Mouse (Mus musculus) megakaryocyte-erythroid progenitor cell, adult 5-6 weeks (primary cell): ENCODE measurements around the gene Mast3. TPM values are rescaled to one million over a fixed set of nuclear protein-coding genes. Genes with fewer than 3 reads are reported as not detected.
A peak's percentile ranks its signal among the peaks of the same experiment; 100 is the strongest.

Experiments used
- ATAC-seq: replicated peaks from 2 replicates; pipeline ENCODE4 v1.8.0; 2016; ENCODE audit warnings: mild to moderate bottlenecking, inconsistent platforms; ENCODE audit not compliant: severe bottlenecking, poor library complexity, low FRiP score, low TSS enrichment
- total RNA-seq, 2 experiments: library from RNA; stranded (forward) in 1 of 2; stranded (reverse) in 1 of 2; fragments of 200-1000, 215-1000 nt in 1 of 2; fragments of >200 nt in 1 of 2; fragmentation: Nextera tagmentation in 1 of 2; gene quantifications; 2 replicates each; pipeline ENCODE4 v1.2.3; 2014 to 2017

The Mast3 gene
- total RNA-seq, 2 experiments from 2014 or later = 6.2 to 54.3 TPM

- ATAC-seq = no peak
These were observed 37.4 kb downstream of the Mast3 start for GRCm38 (mm10) chr8:70767503-70767902.

DNA sequence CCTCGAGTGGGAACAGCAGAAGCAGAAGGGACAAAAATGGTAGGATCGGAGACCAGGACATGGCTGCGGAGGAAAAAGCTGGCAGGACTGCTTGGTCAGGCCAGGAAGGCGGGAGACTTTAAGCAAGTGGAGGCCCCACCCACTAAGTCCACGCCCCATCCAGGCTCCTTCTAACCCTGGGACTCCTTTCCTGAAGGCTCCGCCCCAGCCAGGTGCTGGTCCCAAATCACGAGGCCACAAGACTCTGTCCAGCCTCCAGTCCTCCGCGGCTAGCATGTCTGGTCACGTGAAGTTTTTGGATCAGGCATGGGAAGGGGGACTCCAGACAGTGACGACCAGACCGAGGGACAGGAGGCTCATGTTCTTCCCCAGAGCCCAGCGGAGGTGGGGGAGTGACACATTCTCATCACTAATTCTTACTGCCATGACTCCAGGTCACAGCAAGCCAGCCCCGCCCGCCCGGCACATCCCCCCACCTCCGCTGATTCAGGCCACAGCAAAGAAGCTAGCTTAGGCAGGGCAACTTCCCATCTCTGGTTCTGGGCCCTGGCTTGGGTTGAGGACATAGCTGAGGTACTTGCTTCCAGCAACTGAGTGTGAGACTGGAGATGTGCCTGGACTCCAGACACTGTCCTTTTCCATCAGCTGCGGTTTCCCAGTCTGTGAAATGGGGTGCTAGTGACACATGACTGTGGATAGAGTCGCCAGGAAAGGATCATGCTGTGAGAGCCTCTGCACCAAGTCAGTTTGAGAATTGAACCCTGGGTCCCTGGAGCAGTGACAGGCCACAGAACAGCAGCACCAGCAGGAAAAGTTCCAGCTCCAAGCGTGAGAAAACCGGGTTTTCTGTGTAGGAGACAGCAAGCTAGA, 38.0 kb downstream of the Mast3 start:
- ATAC-seq = no peak

GRCm38 (mm10) chr8:70765838-70766570, 38.9 kb downstream of the Mast3 start:
- no peak for ATAC-seq

GRCm38 (mm10) chr8:70765329-70765728, 39.5 kb downstream of the Mast3 start:
- no peak for ATAC-seq

GRCm38 (mm10) chr8:70764676-70765075, 40.2 kb downstream of the Mast3 start:
- no peak for ATAC-seq

DNA sequence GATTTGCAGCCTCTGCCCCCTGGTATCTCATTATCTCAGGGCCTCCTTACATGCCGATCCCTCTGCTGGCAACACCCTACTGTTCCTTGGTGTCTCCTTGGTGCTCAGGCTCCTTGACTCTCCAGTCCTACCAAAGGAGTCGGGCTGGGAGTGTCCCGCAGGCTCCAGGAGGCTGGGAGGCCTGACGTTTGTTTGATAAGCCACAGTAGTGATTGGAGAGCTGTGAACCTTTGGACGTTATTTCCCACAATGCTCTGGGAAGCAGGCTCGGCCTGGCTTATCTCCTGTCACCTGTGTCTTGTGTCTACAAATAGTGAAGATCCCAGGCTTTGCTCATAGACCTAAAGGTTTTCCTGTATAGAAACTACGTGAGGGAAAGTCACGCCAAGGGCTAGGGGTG, 40.8 kb downstream of the Mast3 start:
- ATAC-seq = peak; percentile 44

- ATAC-seq = no peak
These were observed 41.5 kb downstream of the Mast3 start for GRCm38 (mm10) chr8:70763354-70763753.

- no peak for ATAC-seq
These were observed 42.7 kb downstream of the Mast3 start for GRCm38 (mm10) chr8:70762118-70762517.

DNA sequence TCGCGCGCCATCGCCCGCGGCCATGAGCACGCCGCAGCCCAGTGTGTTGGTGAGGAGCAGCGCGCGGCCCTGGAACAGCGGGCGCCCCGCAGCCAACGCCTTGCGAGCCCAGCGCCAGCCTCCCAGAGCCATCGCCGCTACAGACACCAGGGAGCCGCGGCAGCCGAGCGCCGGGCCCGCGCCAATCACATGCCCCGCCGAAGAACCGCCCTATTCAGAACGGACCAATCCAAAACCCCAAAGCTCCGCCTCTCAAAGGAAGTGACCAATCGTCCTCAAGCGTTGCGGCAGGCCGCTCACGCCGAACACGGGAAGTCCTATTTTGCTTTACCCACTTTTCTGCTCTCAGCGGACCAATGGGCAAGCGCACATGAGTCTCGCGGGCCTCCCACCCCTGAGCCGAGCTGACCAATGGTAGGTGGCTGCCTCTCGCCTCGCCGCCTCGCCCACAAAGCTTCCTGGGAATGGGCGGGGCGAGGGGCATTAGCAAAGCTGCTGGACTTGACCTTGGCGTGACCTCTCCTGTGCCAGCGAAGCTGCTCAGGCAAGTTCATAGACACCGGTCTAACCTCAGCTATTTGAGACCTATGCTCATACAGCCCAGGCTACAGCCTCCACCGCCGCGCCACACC, 44.0 kb downstream of the Mast3 start, which contains the start of gene Mpv17l2:
Gene Mpv17l2 (minus strand): TSS at position 172 of the 632 bp plus-strand sequence.
- peak; percentile 81 for ATAC-seq

- no peak for ATAC-seq
These were observed 44.5 kb downstream of the Mast3 start for GRCm38 (mm10) chr8:70760350-70760749.

- no peak for ATAC-seq
These were observed 46.0 kb downstream of the Mast3 start for GRCm38 (mm10) chr8:70758616-70759561.

DNA sequence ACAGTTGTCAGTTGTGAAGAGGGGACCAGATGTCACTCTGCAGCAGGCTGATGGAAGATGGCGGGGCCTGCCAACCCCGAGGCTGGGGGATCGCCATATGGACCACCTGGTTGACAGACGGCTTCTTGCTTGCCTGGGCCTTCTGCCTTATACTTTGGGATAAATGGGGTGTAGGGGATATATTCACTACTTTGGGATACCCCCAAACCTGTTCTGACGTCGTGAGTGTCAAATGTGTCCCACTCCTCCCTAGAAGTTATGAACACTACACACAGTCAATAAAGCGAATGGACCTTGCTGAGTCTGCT, 46.6 kb downstream of the Mast3 start:
- no peak for ATAC-seq

DNA sequence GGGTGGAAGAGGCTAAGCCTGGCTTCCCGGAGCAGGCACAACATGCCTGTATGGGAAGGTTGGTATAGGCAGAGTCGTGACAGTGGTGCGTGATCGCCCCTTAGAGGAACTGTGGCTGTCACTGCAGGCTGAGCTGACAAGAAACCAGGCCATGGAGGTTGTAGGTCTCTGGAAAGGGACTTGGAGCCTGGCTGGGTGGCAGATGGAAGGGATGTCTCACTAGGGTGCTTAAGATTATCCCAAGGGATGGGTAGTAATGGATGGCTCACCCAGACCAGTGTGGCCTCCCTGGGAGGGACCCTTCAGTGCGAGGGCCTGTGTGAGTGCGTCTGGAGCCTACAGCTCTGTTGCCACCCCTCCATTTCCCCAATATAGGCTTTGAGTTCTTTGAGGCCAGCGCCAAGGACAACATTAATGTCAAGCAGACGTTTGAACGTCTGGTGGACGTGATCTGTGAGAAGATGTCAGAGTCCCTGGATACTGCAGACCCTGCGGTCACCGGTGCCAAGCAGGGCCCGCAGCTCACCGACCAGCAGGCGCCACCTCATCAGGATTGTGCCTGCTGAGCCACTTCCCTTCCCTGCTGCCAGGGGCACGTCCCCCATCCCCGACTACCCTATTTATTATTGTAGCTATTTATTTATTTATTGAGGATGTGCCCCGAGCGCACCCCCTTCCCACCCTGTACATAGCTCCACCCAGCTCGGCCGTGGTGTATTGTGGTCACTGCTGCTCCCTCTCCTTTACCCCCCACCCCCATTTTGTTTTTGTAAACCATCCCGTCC, 47.1 kb downstream of the Mast3 start:
- no peak for ATAC-seq

- no peak for ATAC-seq
These were observed 48.3 kb downstream of the Mast3 start for GRCm38 (mm10) chr8:70756476-70757040.

DNA sequence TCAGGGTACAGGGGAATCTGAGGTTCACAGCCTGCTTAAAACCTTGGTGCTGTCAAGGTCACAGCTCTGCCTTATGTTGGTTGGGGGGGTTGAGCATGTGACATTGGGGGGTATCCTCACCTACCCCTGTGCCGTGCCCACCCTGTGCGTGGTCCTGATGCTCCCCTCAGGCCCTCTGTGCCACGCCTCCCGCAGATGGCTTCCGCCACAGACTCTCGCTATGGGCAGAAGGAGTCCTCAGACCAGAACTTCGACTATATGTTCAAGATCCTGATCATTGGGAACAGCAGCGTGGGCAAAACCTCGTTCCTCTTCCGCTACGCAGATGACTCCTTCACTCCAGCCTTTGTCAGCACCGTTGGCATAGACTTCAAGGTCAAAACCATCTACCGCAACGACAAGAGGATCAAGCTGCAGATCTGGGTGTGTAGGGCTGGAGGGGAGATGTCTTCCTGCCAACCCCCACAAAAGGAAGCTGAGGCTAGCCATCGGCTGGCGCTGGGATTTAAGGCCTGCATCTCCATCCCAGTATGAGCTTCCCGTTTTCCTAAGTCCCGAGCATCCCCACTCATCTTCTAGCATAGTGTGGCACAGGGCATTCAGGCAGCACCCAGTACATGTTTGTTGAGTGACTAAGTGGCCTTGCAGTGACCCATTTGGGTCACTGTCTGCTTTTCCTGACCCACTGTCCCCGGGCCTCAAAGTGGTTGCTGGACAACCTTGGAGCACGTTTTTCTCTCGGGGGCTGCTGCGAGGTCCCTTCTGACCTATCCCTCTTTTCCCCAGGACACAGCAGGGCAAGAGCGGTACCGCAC, 49.0 kb downstream of the Mast3 start:
- no peak for ATAC-seq

DNA sequence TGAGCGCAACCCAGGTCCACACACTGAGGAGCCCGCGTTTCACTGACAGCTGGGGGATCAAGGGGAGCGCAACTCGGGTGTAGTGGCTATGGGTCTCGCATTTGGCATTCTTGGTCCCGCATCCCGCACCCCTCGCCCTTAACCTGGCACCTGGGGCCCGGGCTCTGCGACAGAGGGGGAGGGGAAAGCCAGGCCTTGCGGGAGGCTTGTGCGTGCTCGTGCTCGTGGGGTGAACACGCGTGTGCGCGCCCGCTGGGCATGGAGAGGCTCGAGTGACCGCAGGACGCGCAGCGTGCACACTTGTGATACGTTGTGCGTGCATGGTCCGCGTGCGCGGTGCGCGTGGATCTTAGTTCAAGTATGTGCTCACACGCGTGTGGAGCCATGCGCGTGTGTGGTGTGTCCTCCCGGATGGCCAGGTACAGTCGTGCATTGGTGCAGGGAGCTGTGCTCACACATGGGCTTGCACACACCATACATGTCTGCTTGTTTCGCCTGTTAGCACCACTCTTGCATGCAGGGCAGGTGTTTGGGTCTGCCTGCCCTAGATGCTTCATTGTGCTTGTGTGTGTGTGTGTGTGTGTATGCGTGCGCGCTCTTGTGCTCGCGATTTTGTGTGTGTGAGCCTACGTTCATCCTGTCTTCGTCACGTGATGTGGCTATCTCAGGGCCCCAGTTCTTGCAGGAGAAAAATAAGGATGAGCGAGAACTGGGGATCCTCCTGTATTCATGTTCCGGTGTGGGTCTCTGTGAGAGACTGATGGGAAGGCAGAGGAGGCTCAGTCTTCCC, 49.8 kb downstream of the Mast3 start:
- ATAC-seq = 0 out of 2 replicates have a peak, but pooled peaks have one; percentile 2
